Mouse (Mus musculus) heart, embryonic 14.5 days (tissue): ENCODE data around the gene Madd. TPM values are rescaled to one million over a fixed set of nuclear protein-coding genes. Genes with fewer than 3 reads are reported as not detected.

Experiments
- ATAC-seq: fragments of 200-750 bp; cut with Nextera tagmentation; 2 replicates; pipeline ENCODE4 v1.8.0; 2017; ENCODE audit warnings: low read depth, moderate TSS enrichment; ENCODE audit not compliant: insufficient number of reproducible peaks, insufficient read depth, low FRiP score
- H3K27ac ChIP-seq, 2 experiments: fragments of 200-500 bp in 1 of 2; fragments of 300-500 bp in 1 of 2; sonication (generic) in 1 of 2; replicated peaks in 1 of 2; 2 replicates each; pipeline ENCODE4 v1.5.1; 2012 to 2014; ENCODE audit warnings: low read depth in 2 of 2, low read length in 2 of 2, control low read depth in 1 of 2, mild to moderate bottlenecking in 1 of 2, mixed read lengths in 1 of 2; ENCODE audit not compliant: control insufficient read depth in 1 of 2, insufficient read depth in 1 of 2
- H3K27me3 ChIP-seq: fragments of 300-500 bp; sonication (generic); 2 replicates; pipeline ENCODE4 v1.6.1; 2014; ENCODE audit warnings: mild to moderate bottlenecking, low read length, control low read depth; ENCODE audit not compliant: control insufficient read depth, insufficient read depth
- H3K36me3 ChIP-seq: fragments of 300-500 bp; sonication (generic); 2 replicates; pipeline ENCODE4 v1.6.1; 2014; ENCODE audit warnings: mild to moderate bottlenecking, control low read depth, low read length, mixed read lengths; ENCODE audit not compliant: control insufficient read depth, insufficient read depth
- H3K4me1 ChIP-seq, 2 experiments: fragments of 200-500 bp in 1 of 2; fragments of 300-500 bp in 1 of 2; sonication (generic) in 1 of 2; 2 replicates each; pipeline ENCODE4 v1.6.1; 2012 to 2014; ENCODE audit warnings: low read length in 2 of 2, control low read depth in 1 of 2, mixed read lengths in 1 of 2; ENCODE audit not compliant: control insufficient read depth in 2 of 2, insufficient read depth in 2 of 2
- H3K4me2 ChIP-seq: fragments of 300-500 bp; sonication (generic); 2 replicates; pipeline ENCODE4 v1.6.1; 2014; ENCODE audit warnings: mild to moderate bottlenecking, low read length
- H3K4me3 ChIP-seq, 2 experiments: fragments of 200-500 bp in 1 of 2; fragments of 300-500 bp in 1 of 2; sonication (generic) in 1 of 2; 2 replicates each; pipeline ENCODE4 v1.5.1; 2012 to 2014; ENCODE audit warnings: low read length in 2 of 2, mild to moderate bottlenecking in 2 of 2, control low read depth in 1 of 2, low read depth in 1 of 2, moderate library complexity in 1 of 2; ENCODE audit not compliant: control insufficient read depth in 1 of 2, insufficient read depth in 1 of 2
- H3K9ac ChIP-seq: fragments of 300-500 bp; sonication (generic); 2 replicates; pipeline ENCODE4 v1.6.1; 2014; ENCODE audit warnings: mild to moderate bottlenecking, low read length
- H3K9me3 ChIP-seq: fragments of 300-500 bp; sonication (generic); 2 replicates; pipeline ENCODE4 v1.6.1; 2016; ENCODE audit warnings: low read length, control low read depth; ENCODE audit not compliant: control insufficient read depth
- WGBS: fragments of 180-500 bp; shearing (Covaris S2); extraction: QIAGEN DNeasy Blood & Tissue Kit; methylation state at CpG from one replicate; pipeline ENCODE4 v1.1.7; 2014; 5-methylcytosine and 5-hydroxymethylcytosine counted together
- polyA plus RNA-seq: library from polyadenylated mRNA; unstranded; fragments of >200 nt; fragmentation: Nextera tagmentation; extraction: Ambion mirVana; gene quantifications from 2 replicates; pipeline ENCODE4 v1.2.1, GENCODE M21; 2014

Madd gene
- polyA plus RNA-seq, 1 experiment from 2014 or later, result 5.2 TPM

DNA sequence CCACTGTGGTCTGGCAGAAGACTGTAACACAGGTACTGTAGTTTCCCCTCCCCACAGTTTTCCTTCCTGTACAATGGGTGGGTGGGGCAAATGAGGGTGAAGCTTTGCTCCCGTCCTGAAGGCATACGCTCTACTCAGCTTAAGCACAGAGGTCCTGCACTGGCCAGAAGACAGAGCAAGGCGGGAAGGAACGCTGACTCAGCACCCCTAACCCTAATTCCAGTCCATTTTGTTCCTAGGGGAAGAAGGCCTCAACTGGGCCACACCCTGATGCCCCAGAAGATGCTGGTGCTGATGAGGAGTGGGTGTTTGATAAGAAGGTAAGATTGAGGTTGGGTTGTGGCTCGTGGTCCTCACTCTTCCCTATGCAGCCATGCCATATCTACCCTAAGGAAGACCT is 54.9 kb downstream of the Madd start:
- H3K4me2 ChIP-seq, result no peak overlapping the region
- no peak overlapping the region for H3K4me3 ChIP-seq
- peaks cover 100% of the 10 kb centered on the region for H3K36me3 ChIP-seq
- H3K27me3 ChIP-seq, result no peaks in the 10 kb centered on the region
- no peaks in the 10 kb centered on the region for H3K9me3 ChIP-seq
- H3K27ac ChIP-seq, result no peak overlapping the region
- WGBS, result 63% methylated on average over 5 of the region's 5 CpGs
- H3K9ac ChIP-seq, result no peak overlapping the region
- H3K4me1 ChIP-seq, result peaks cover 15 to 46% of the 10 kb centered on the region in 2 experiments; a peak in 3 of 4 replicates
- no peak for ATAC-seq

DNA sequence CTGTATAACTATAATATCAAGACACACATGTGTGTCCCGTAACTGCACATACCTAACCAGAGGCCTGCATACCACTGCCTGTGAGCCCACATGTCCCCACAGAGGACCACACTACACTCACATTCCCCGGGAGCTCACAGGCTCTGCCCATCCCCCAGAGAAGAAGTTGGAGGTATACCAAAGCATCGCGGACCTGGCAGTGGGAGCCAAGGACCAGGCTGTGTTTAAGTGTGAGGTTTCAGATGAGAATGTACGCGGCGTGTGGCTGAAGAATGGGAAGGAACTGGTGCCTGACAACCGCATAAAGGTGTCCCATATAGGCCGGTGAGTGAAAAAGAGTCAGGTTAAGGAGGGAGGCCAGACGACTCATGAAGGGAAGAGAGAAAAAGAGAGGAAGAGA is 58.5 kb downstream of the Madd start:
- Histone ChIP-seq H3K27ac (0 out of 4 replicates have a peak overlapping the region, but pooled peaks of 1 of the 2 experiments have one; percentile 11), H3K27me3 (no peaks in the 10 kb centered on the region), H3K36me3 (peaks cover 100% of the 10 kb centered on the region), H3K4me1 (peaks cover 19 to 51% of the 10 kb centered on the region in 2 experiments; a peak in 3 of 4 replicates), H3K4me3 (no peak overlapping the region), H3K9me3 (no peaks in the 10 kb centered on the region), H3K4me2 (peak overlapping the region; percentile 91), H3K9ac (peak overlapping the region; percentile 96; the same call in 1 of the 2 replicates)
- ATAC-seq, result no peak
- 71% methylated on average over 10 of the region's 10 CpGs for WGBS

DNA sequence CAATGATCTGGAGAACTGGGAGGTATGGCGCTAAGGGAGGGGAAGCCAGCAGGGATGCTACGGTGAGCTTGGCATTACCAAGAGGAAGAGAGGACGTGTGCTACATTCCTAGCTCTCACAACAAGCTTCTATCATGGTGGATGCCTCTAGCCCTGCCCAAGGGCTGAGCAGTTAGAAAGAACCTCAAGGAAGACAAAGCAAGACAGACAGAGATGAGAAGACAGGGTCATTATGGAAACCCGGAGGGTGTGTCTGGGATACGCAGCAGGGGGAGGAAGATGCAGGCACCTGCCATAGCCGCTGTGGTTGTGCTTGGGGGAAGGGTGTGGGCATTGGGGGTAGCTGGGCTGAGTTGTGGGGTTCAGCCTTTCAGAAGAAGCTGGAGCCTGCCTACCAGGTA is 60.1 kb downstream of the Madd start:
- Histone ChIP-seq H3K4me3 (peak overlapping the region; percentile 5 to 78), H3K9ac (peak overlapping the region; percentile 96), H3K27ac (peak overlapping the region in 1 of 2 experiments; percentile 51; a peak in 1 of 4 replicates), H3K9me3 (no peaks in the 10 kb centered on the region), H3K36me3 (peaks cover 96% of the 10 kb centered on the region), H3K4me2 (peak overlapping the region; percentile 91), H3K4me1 (peaks cover 16 to 44% of the 10 kb centered on the region in 2 experiments; a peak in 3 of 4 replicates), H3K27me3 (no peaks in the 10 kb centered on the region)
- no peak for ATAC-seq
- 65% methylated on average over 6 of the region's 6 CpGs for WGBS

DNA sequence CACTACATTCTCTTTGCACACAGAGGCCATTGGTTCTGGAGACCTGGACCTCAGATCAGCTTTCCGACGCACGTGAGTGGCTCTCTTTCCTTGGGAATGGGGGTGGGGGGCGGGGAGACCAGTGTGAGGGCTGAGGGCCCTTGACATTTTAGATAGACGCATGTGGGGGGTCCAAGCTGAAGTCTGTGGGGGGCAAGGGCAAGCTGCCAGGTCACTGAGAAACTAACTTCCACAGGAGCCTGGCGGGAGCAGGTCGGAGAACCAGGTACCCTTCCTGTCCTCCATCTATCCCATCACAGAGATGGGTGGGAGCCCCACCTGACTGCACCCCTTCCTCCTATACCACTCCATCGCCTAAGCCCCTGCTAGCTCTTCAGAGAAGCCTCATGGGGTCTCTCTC is 62.1 kb downstream of the Madd start:
- peaks cover 76% of the 10 kb centered on the region for H3K36me3 ChIP-seq
- peak overlapping the region; percentile 91 for H3K4me2 ChIP-seq
- H3K4me1 ChIP-seq, result peaks cover 23 to 54% of the 10 kb centered on the region in 2 experiments
- WGBS, result 30% methylated on average over 8 of the region's 8 CpGs
- no peaks in the 10 kb centered on the region for H3K9me3 ChIP-seq
- peak overlapping the region; percentile 77 to 78 for H3K4me3 ChIP-seq
- no peak for ATAC-seq
- peak overlapping the region; percentile 96 for H3K9ac ChIP-seq
- H3K27ac ChIP-seq, result peak overlapping the region in 1 of 2 experiments; percentile 27; a peak in 2 of 4 replicates
- no peaks in the 10 kb centered on the region for H3K27me3 ChIP-seq

DNA sequence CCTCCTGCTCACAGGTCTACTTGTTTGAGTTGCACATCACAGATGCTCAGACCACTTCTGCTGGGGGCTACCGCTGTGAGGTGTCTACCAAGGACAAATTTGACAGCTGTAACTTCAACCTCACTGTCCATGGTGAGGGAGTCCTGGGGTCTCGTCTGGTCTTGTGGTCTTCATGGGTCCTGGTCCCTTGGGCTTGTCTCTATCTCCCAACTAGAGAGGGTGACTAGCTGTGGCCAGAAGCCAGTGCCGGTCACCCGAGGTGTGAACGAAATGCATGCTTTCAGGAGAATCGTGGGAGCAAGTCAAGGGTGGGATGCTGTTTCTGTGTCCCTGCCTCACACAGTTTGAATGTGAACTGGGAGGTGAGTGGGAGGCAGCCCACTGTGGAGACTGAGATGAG is 62.6 kb downstream of the Madd start:
- 34% methylated on average over 6 of the region's 6 CpGs for WGBS
- H3K4me2 ChIP-seq, result peak overlapping the region; percentile 91
- H3K36me3 ChIP-seq, result peaks cover 71% of the 10 kb centered on the region
- peaks cover 27 to 59% of the 10 kb centered on the region in 2 experiments for H3K4me1 ChIP-seq
- H3K27me3 ChIP-seq, result no peaks in the 10 kb centered on the region
- H3K27ac ChIP-seq, result peak overlapping the region in 1 of 2 experiments; percentile 96; a peak in 3 of 4 replicates
- peak overlapping the region; percentile 77 to 78 for H3K4me3 ChIP-seq
- H3K9me3 ChIP-seq, result no peaks in the 10 kb centered on the region
- H3K9ac ChIP-seq, result peak overlapping the region; percentile 96
- no peak for ATAC-seq

DNA sequence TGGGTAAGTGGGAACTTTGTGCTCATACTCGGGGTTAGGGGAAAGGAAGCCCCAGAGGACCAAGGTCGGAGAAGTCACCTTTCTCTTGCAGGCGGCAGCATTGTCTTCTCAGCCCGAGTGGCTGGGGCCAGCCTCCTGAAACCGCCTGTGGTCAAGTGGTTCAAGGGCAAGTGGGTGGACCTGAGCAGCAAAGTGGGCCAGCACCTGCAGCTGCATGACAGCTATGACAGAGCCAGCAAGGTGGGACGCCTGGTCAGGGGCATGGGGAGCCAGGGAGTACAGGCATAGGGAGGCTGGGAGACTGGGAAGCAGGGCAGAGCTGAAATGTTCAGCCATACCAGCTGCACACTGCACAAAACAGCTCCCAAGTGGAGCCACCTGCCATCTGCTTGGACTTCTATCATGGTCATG is 63.4 kb downstream of the Madd start:
- H3K4me3 ChIP-seq, result peak overlapping the region; percentile 77 to 78
- H3K4me1 ChIP-seq, result peaks cover 26 to 61% of the 10 kb centered on the region in 2 experiments
- peak overlapping the region; percentile 96 to 99 for H3K27ac ChIP-seq
- no peak for ATAC-seq
- H3K4me2 ChIP-seq, result peak overlapping the region; percentile 91
- no peaks in the 10 kb centered on the region for H3K9me3 ChIP-seq
- no peaks in the 10 kb centered on the region for H3K27me3 ChIP-seq
- peaks cover 64% of the 10 kb centered on the region for H3K36me3 ChIP-seq
- peak overlapping the region; percentile 96 for H3K9ac ChIP-seq
- 20% methylated on average over 6 of the region's 6 CpGs for WGBS

DNA sequence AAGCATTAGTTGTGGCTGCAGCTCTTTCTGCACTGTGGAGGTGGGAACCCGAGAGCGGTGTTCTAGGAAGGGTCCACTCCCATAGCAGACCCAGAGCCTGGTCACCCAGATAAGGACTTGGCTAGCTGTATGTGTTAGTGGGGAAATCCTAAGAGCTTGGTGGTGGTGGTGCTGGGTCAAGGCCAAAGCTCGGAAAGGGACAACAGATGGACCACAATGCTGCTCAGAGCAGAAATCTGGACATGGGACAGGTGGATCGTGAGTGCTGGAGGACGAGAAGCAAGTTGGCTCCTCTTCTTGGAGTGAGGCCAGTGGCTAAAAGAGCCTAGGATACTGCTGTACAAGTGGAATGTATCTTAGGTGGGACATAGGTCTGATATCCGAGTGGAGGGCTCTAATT is 64.1 kb downstream of the Madd start:
- 37% methylated on average over 6 of the region's 6 CpGs for WGBS
- H3K27ac ChIP-seq, result peak overlapping the region; percentile 96 to 99
- peaks cover 25 to 54% of the 10 kb centered on the region in 2 experiments for H3K4me1 ChIP-seq
- peak overlapping the region; percentile 91 for H3K4me2 ChIP-seq
- peaks cover 57% of the 10 kb centered on the region for H3K36me3 ChIP-seq
- H3K27me3 ChIP-seq, result no peaks in the 10 kb centered on the region
- no peak for ATAC-seq
- H3K9me3 ChIP-seq, result no peaks in the 10 kb centered on the region
- H3K9ac ChIP-seq, result peak overlapping the region; percentile 96
- peak overlapping the region; percentile 77 to 78 for H3K4me3 ChIP-seq

DNA sequence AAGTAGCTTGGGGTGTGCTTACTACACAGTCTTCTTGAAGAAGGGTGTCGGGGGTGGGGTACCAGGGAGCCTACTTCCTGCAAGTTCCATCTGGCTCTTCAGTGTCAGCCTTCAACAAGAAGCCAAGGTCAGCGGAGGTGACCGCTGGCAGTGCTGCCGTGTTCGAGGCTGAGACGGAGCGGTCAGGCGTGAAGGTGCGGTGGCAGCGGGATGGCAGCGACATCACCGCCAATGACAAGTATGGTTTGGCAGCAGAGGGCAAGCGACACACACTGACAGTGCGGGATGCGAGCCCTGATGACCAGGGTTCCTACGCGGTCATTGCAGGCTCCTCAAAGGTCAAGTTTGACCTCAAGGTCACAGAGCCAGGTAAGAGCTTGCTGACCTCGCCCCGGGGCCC is 64.6 kb downstream of the Madd start:
- peaks cover 25 to 51% of the 10 kb centered on the region in 2 experiments for H3K4me1 ChIP-seq
- no peaks in the 10 kb centered on the region for H3K9me3 ChIP-seq
- peaks cover 52% of the 10 kb centered on the region for H3K36me3 ChIP-seq
- WGBS, result 45% methylated on average over 19 of the region's 19 CpGs
- no peak for ATAC-seq
- peak overlapping the region; percentile 96 for H3K9ac ChIP-seq
- peak overlapping the region; percentile 96 to 99 for H3K27ac ChIP-seq
- no peaks in the 10 kb centered on the region for H3K27me3 ChIP-seq
- peak overlapping the region; percentile 77 to 78 for H3K4me3 ChIP-seq
- peak overlapping the region; percentile 91 for H3K4me2 ChIP-seq
